Mouse (Mus musculus) Patski (cell line): ENCODE measurements around the gene Znhit1. TPM values are rescaled to one million over a fixed set of nuclear protein-coding genes. Genes with fewer than 3 reads are reported as not detected.

Experiments
- ATAC-seq: fragments of 100-300 bp; one replicate; pipeline ENCODE4 v1.8.0; 2021
- CTCF ChIA-PET: fragments of 350-600 bp; sonication (Branson Sonifier 250); formaldehyde crosslinking; loops from one replicate; lab custom pipeline; 2022; ENCODE audit warnings: inconsistent platforms; lab: Charles Lee
- POLR2A ChIA-PET: fragments of 350-600 bp; sonication (Branson Sonifier 250); formaldehyde crosslinking; loops from one replicate; lab custom pipeline; 2022; ENCODE audit warnings: antibody characterized with exemption, inconsistent platforms; lab: Charles Lee
- DNase-seq: peaks from one replicate; pipeline ENCODE4 v3.0.0-alpha.2; 2011; ENCODE audit warnings: low read depth, low spot score
- H3K27me3 ChIP-seq: fragments of 371-371 bp; one replicate; pipeline ENCODE4 v1.5.1; 2021
- CTCF ChIP-seq: fragments of 100-300 bp; IDR thresholded peaks from one replicate; pipeline ENCODE4 v1.5.1; 2021
- in situ Hi-C: fragments of 300-500 bp; cut with MboI; formaldehyde crosslinking; loops from 3 replicates; pipeline ENCODE4 v1.11.1; 2018; ENCODE audit warnings: low pct_unique_long_range_greater_than_20kb, mixed read lengths
- polyA plus RNA-seq: library from polyadenylated mRNA; unstranded; gene quantifications from one replicate; pipeline ENCODE4 v1.2.3, GENCODE M21; 2021

Gene Znhit1
- polyA plus RNA-seq, 1 experiment from 2014 or later, result 99.6 TPM

DNA sequence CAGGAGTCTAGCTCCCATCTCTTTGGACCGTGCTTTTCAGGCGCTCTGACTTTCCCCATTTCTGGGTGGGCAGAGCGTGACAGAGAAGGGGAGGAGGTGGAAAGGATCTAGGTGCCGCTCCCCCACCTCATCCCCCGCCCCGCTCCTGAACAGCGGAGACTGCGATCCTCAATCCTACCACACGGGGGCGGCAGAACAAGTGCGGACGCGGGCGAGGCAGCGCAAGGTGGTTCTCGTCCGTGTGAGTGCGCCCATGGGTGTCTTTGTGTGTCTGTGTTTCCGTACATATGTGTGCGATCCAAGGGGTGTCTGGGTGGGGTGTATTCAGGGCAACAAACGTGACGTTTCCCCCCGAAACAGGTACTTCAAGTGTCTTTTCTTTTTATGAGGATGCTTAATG, 37.3 kb upstream of the Znhit1 start:
- ChIA-PET CTCF (interaction anchor here (0.7 to 1.8 kb wide), 6 partner anchors 15 to 91 kb away, joined by 3 to 5 read pairs (median 4); partner anchors contain the start of genes Ap1s1 and Trim56), POLR2A (no interaction called here)
- no peak for TF ChIP-seq CTCF
- ATAC-seq (peak; percentile 22), DNase-seq (no peak)
- H3K27me3 ChIP-seq, result no peaks in the 10 kb centered on the region
- in situ Hi-C loops, result no loop called here

GRCm38 (mm10) chr5:137024318-137024717, 36.5 kb upstream of the Znhit1 start:
- ATAC-seq (no peak), DNase-seq (no peak)
- ChIA-PET POLR2A (no interaction called here), CTCF (interaction anchor here (0.7 to 1.8 kb wide), 8 partner anchors 15 to 91 kb away, joined by 3 to 5 read pairs (median 4); partner anchors contain the start of genes Ap1s1 and Trim56)
- TF ChIP-seq CTCF, result no peak
- H3K27me3 ChIP-seq, result no peaks in the 10 kb centered on the region
- in situ Hi-C loops, result loop anchor here (5.0 kb wide), 1 partner anchor 83 kb away; no protein-coding TSS in a partner anchor

DNA sequence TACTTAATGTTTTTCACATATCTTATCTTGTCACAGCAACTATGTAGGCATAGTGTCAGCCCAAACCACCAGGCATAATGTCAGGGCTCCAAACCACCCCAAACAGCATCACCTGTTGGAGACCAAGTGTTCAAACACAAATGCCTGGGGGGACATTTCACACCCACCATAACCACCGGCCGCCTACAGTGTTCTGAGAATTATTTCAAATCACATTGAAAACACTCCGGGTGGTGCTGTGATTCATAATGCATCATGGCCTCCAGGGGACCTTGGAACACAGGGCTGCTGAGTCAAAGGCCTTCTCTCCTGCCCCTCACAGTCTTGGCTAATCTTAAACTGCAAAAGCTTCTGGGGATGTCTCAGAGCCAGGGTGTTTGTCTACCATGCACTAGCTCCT, 28.1 kb upstream of the Znhit1 start:
- POLR2A ChIA-PET, result interaction anchor here (0.5 kb wide), 1 partner anchor 52 kb away, joined by 3 read pairs; no protein-coding TSS in a partner anchor
- DNase-seq (peak; percentile 97), ATAC-seq (peak; percentile 58)
- peak; percentile 60 for TF ChIP-seq CTCF
- H3K27me3 ChIP-seq, result no peaks in the 10 kb centered on the region
- CTCF ChIA-PET, result no interaction called here
- in situ Hi-C loops, result no loop called here

DNA sequence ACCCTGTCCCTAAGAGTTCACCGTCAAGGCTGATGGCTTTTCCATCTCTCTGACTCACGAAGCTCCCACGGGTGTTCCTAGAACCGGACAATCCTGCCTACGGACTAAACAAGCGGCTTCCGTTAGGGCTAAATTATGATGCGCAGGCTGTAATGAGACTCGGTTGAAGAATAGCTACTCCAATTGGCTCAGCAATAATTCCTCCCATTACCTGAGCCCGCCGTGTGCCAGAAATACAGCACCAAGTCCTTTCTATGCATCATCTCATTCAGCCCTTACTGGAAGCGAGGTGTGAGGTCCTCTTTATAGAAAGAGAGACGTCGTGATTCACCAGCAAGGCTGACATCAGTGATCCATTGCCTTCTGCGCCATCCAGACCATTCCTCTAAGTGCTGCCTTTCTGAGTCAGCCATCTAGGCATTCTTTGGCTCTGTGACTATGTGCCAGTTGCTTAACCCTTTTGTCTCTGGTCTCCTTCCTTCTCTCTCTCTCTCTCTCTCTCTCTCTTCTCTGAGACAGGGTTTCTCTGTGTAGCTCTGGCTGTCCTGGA, 24.7 kb upstream of the Znhit1 start:
- peak; percentile 83 for DNase-seq
- TF ChIP-seq CTCF, result no peak
- no peaks in the 10 kb centered on the region for H3K27me3 ChIP-seq
- CTCF ChIA-PET, result interaction anchor here (1.1 to 1.4 kb wide), 2 partner anchors 91 to 101 kb away, joined by 3 to 4 read pairs; no protein-coding TSS in a partner anchor
- POLR2A ChIA-PET, result interaction anchor here (1.0 kb wide), 1 partner anchor 26 kb away, joined by 3 read pairs; the partner anchor contains the start of gene Plod3
- peak; percentile 83 for ATAC-seq
- in situ Hi-C loops, result no loop called here

DNA sequence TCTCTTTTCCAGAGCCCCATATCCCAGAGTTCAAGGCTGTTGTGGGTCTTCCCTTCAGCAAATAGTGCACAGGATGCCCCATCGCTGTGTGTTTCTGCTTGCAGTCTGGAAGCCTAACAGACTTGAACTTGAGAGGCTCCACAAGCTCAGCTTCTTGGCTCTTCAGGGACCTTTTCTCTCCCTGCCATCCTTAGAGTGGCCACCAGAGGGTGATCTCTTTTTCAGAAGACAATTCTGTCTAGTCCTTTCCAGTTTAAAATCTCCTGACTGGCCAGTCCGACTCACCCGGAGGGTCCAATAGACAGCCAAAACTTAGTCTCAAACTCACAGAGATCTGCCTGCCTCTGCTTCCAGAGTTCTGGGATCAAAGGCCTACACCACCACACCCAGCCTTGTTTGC, 22.2 kb upstream of the Znhit1 start:
- ChIA-PET POLR2A (interaction anchor here (1.0 kb wide), 1 partner anchor 23 kb away, joined by 4 read pairs; the partner anchor contains the start of gene Plod3), CTCF (interaction anchor here (0.9 to 1.9 kb wide), 8 partner anchors 10 to 96 kb away, joined by 3 to 6 read pairs (median 4); no protein-coding TSS in a partner anchor)
- no peaks in the 10 kb centered on the region for H3K27me3 ChIP-seq
- ATAC-seq, result no peak
- TF ChIP-seq CTCF, result peak; percentile 85
- in situ Hi-C loops, result no loop called here
- no peak for DNase-seq

GRCm38 (mm10) chr5:137007276-137007675, 19.5 kb upstream of the Znhit1 start:
- no peak for ATAC-seq
- ChIA-PET POLR2A (no interaction called here), CTCF (no interaction called here)
- no peak for DNase-seq
- in situ Hi-C loops, result no loop called here
- H3K27me3 ChIP-seq, result no peaks in the 10 kb centered on the region
- TF ChIP-seq CTCF, result no peak

DNA sequence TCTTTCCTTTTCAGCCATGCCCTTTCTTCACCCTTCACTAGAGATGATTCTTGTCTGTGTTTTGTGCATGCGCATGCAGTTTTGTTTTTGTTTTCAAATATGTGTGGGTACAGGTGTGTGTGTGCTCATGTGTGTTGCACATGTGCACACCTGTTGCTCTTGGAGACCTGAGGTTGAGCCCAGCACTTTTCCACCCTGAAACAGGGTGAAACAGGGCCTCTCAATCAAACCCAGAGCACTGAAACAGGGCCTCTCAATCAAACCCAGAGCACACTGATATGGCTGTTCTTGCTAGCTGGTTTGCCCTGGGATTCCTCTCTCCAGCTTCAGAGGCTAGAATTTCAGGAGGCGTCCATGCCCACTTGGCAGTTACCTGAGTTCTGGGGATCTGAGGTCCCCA, 12.8 kb upstream of the Znhit1 start:
- no peaks in the 10 kb centered on the region for H3K27me3 ChIP-seq
- in situ Hi-C loops, result no loop called here
- ChIA-PET POLR2A (interaction anchor here (0.6 kb wide), 1 partner anchor 319 kb away, joined by 4 read pairs; no protein-coding TSS in a partner anchor), CTCF (interaction anchor here (2.0 kb wide), 1 partner anchor 10 kb away, joined by 6 read pairs; no protein-coding TSS in a partner anchor)
- no peak for DNase-seq
- no peak for TF ChIP-seq CTCF
- ATAC-seq, result no peak

DNA sequence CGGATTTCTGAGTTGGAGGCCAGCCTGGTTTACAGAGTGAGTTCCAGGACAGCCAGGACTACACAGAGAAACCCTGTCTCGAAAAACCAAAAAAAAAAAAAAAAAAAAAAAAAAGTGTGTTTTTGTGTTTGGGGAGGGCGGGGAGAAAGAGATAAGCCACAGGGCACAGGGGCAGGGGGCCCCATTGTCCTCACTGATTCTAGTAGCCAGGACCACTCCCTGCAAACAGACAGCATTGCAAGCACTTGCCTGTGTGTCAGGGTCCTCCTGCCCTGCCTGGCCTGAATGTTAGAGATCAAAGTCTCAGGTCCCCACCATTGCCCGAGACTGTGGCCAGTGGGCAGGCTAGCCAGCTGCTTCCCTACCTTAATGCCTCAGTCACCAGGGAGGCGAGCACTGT, 11.6 kb upstream of the Znhit1 start:
- DNase-seq (no peak), ATAC-seq (no peak)
- POLR2A ChIA-PET, result no interaction called here
- CTCF ChIA-PET, result interaction anchor here (2.0 kb wide), 1 partner anchor 11 kb away, joined by 6 read pairs; no protein-coding TSS in a partner anchor
- no peaks in the 10 kb centered on the region for H3K27me3 ChIP-seq
- TF ChIP-seq CTCF, result no peak
- in situ Hi-C loops, result no loop called here

- ChIA-PET CTCF (no interaction called here), POLR2A (no interaction called here)
- no peak for DNase-seq
- H3K27me3 ChIP-seq, result no peaks in the 10 kb centered on the region
- in situ Hi-C loops, result no loop called here
- no peak for TF ChIP-seq CTCF
- no peak for ATAC-seq
These were observed 2.0 kb upstream of the Znhit1 start for GRCm38 (mm10) chr5:136989801-136990200.

GRCm38 (mm10) chr5:136988420-136988819, 599 bp upstream of the Znhit1 start:
- CTCF ChIA-PET, result no interaction called here
- in situ Hi-C loops, result no loop called here
- H3K27me3 ChIP-seq, result no peaks in the 10 kb centered on the region
- POLR2A ChIA-PET, result no interaction called here
- DNase-seq (no peak), ATAC-seq (no peak)
- no peak for TF ChIP-seq CTCF
